Mouse (Mus musculus) heart, adult 2 months (tissue): ENCODE results near the gene Zbtb8os. TPM values are rescaled to one million over a fixed set of nuclear protein-coding genes. Genes with fewer than 3 reads are reported as not detected.

Experiments used
- DNase-seq, 2 experiments: peaks; one replicate each; pipeline ENCODE4 v3.0.0; 2021
- H3K27ac ChIP-seq: fragments of 200-600 bp; 2 replicates; pipeline ENCODE4 v1.8.1; 2022
- H3K27me3 ChIP-seq: fragments of 200-500 bp; 2 replicates; pipeline ENCODE4 v1.6.1; 2012; ENCODE audit warnings: mild to moderate bottlenecking, low read length, inconsistent platforms, mixed read lengths; ENCODE audit not compliant: control insufficient read depth, insufficient read depth
- H3K36me3 ChIP-seq: fragments of 200-500 bp; 2 replicates; pipeline ENCODE4 v1.6.1; 2012; ENCODE audit warnings: low read length, inconsistent platforms; ENCODE audit not compliant: control insufficient read depth, insufficient read depth
- H3K4me1 ChIP-seq: fragments of 200-500 bp; 2 replicates; pipeline ENCODE4 v1.6.1; 2011; ENCODE audit warnings: low read length; ENCODE audit not compliant: control insufficient read depth, insufficient read depth
- H3K4me3 ChIP-seq: fragments of 200-600 bp; 2 replicates; pipeline ENCODE4 v1.8.1; 2022
- H3K79me2 ChIP-seq: fragments of 200-500 bp; replicated peaks from 2 replicates; pipeline ENCODE4 v1.6.1; 2012; ENCODE audit warnings: mild to moderate bottlenecking, inconsistent platforms, low read length, moderate library complexity, mixed read lengths; ENCODE audit not compliant: control insufficient read depth, insufficient read depth
- H3K9ac ChIP-seq: fragments of 200-500 bp; 2 replicates; pipeline ENCODE4 v1.6.1; 2012; ENCODE audit warnings: low read depth, mild to moderate bottlenecking, control low read depth, inconsistent platforms, low read length, mixed read lengths
- CTCF ChIP-seq: fragments of 200-600 bp; IDR thresholded peaks from 2 replicates; pipeline ENCODE4 v1.8.1; 2022; ENCODE audit warnings: antibody characterized with exemption, mild to moderate bottlenecking, moderate library complexity
- EP300 ChIP-seq: fragments of 200-500 bp; IDR thresholded peaks from 2 replicates; pipeline ENCODE4 v1.6.1; 2011; ENCODE audit warnings: low read depth, low read length, control low read depth; ENCODE audit not compliant: insufficient read depth
- POLR2A ChIP-seq: fragments of 200-500 bp; IDR thresholded peaks from 2 replicates; pipeline ENCODE4 v1.6.1; 2011; ENCODE audit warnings: mild to moderate bottlenecking, low read depth, low read length, control low read depth; ENCODE audit not compliant: insufficient read depth
- WGBS: fragments of 180-500 bp; shearing (Covaris S2); methylation state at CpG from one replicate; pipeline ENCODE4 v1.1.7; 2018; 5-methylcytosine and 5-hydroxymethylcytosine counted together
- intact Hi-C: fragments of 180-260 bp; cut with DNase I; formaldehyde crosslinking; loops from one replicate; pipeline ENCODE4 v1.15.1; 2025
- polyA plus RNA-seq: library from polyadenylated mRNA; depleted of rRNA; stranded (reverse); fragments of >200 nt; gene quantifications from 2 replicates; pipeline ENCODE4 v1.2.3, GENCODE M21; 2012
- total RNA-seq, 2 experiments: library from RNA; stranded (reverse); gene quantifications; 2 replicates each; pipeline ENCODE4 v1.2.3; 2021

Gene Zbtb8os
- total and polyA plus RNA-seq, 3 experiments: 9.1 to 27.2 (median 19.5) TPM

DNA sequence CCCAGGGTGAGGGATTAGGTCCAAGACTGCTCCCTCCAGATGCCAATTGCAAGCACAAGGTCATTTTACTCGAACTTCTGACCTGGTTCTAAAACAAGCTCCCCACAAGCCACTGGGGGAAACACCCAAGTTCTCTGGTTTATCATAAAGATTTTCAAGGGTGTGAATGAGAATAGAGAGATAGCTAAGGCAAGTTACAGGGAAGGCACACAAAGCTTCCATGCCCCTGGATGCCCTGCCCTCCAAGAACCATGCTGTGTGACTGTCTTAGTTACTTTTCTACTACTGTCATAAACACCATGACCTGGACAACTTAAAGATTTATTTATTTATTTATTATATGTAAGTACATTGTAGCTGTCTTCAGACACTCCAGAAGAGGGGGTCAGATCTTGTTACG is 51.5 kb downstream of the Zbtb8os start:
- no peaks in the 10 kb centered on the region for H3K27me3 ChIP-seq
- H3K27ac ChIP-seq: no peak overlapping the region
- no peak for DNase-seq
- 69% methylated on average over 2 of the region's 2 CpGs for WGBS
- H3K9ac ChIP-seq: no peak overlapping the region
- H3K4me3 ChIP-seq: no peak overlapping the region
- intact Hi-C loops: no loop called here
- no peaks in the 10 kb centered on the region for H3K36me3 ChIP-seq
- TF ChIP-seq CTCF: no peak
- no peak for TF ChIP-seq EP300
- no peak for TF ChIP-seq POLR2A
- H3K79me2 ChIP-seq: no peaks in the 10 kb centered on the region
- peaks cover 3% of the 10 kb centered on the region; the same call in 1 of the 2 replicates for H3K4me1 ChIP-seq

DNA sequence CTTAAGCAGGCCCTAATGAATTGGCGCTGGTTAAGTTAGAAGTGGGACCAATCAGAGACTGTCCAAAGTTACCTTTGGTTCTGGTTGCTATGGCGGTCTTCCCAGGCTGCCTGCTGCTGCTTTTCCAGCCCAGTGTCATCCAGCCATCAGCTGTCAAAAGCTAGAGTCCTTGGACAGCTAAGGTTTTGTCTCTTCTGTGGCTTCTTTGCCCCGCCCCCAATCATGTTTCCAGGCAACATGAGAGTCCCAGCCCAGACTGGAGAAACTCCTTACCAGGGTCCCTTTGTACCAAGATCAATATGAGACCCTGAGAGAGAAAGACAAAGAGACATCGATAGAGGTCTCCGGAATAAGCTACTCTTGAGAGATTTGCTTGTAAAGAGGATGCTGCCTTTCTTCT is 52.9 kb downstream of the Zbtb8os start:
- no peaks in the 10 kb centered on the region for H3K79me2 ChIP-seq
- no peak overlapping the region for H3K9ac ChIP-seq
- whole genome bisulfite sequencing: 94% methylated on average over 5 of the region's 5 CpGs
- DNase-seq: no peak
- no peaks in the 10 kb centered on the region for H3K27me3 ChIP-seq
- H3K27ac ChIP-seq: no peak overlapping the region
- peaks cover 3% of the 10 kb centered on the region; the same call in 1 of the 2 replicates for H3K4me1 ChIP-seq
- intact Hi-C loops: no loop called here
- H3K4me3 ChIP-seq: no peak overlapping the region
- H3K36me3 ChIP-seq: no peaks in the 10 kb centered on the region
- TF ChIP-seq EP300 (no peak), POLR2A (no peak), CTCF (no peak)

DNA sequence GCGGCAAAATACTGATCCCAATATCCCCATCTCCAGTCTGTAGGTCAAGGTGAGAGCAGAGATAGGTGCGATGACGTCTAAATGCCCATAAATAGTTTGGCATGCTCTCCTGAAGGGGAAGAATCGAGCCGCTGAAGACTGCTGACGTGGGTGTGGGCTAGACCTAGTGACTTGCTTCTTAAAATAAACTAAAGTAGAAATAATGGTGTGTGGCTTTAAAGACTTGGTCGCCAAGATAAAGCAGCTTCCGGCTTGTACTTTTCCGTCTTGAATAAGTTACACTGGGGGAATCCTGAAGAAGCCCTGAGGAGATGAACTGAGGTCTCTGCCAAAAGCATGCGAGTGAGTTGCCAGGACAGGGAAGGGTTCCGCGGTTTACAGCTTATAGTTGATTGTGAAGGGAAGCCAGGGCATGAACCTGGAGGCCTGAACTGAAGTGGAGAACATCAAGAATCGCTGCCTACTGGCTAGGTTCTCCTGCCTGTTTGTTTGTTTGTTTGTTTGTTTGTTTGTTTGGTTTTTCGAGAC is 54.8 kb downstream of the Zbtb8os start:
- no peak for DNase-seq
- Histone ChIP-seq H3K4me1 (0 out of 2 replicates have a peak, but pooled peaks cover 2% of the 10 kb centered on the region), H3K4me3 (no peak overlapping the region), H3K36me3 (no peaks in the 10 kb centered on the region), H3K79me2 (no peaks in the 10 kb centered on the region), H3K27me3 (no peaks in the 10 kb centered on the region), H3K27ac (no peak overlapping the region), H3K9ac (no peak overlapping the region)
- intact Hi-C loops: no loop called here
- no peak for TF ChIP-seq EP300
- TF ChIP-seq POLR2A: no peak
- TF ChIP-seq CTCF: no peak
- 55% methylated on average over 14 of the region's 14 CpGs for WGBS

DNA sequence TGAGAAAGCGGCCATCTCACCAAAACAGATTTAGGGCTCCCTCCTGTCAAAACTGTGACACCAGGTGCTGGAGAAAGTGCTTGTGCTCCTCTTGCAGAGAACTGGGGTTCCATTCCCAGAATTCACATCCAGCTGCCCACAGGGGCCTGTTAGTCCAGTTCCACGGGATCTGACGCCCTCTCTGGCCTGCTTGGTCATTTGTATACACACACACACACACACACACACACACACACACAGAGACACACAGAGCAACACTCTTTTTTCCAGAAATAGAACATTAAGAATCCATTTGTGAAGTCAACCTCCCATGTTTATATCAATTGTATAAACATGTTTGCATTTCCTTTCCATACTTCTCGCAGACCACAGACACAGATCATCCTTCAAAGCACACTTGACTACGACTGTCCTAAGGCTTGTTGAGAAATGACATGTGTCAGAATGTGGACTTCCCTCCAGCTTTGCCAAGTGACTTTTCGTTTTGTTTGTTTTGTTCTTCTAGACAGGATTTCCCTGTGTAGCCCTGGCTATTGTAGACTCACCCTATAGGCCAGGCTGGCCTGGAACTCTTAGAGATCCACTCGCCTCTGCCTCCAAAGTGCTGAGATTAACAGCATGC is 55.6 kb downstream of the Zbtb8os start:
- Histone ChIP-seq H3K4me1 (no peaks in the 10 kb centered on the region), H3K4me3 (no peak overlapping the region), H3K79me2 (no peaks in the 10 kb centered on the region), H3K27me3 (no peaks in the 10 kb centered on the region), H3K9ac (no peak overlapping the region), H3K27ac (no peak overlapping the region), H3K36me3 (no peaks in the 10 kb centered on the region)
- 82% methylated on average over 7 of the region's 7 CpGs for WGBS
- TF ChIP-seq POLR2A: no peak
- TF ChIP-seq EP300: no peak
- TF ChIP-seq CTCF: no peak
- intact Hi-C loops: no loop called here
- DNase-seq: no peak

DNA sequence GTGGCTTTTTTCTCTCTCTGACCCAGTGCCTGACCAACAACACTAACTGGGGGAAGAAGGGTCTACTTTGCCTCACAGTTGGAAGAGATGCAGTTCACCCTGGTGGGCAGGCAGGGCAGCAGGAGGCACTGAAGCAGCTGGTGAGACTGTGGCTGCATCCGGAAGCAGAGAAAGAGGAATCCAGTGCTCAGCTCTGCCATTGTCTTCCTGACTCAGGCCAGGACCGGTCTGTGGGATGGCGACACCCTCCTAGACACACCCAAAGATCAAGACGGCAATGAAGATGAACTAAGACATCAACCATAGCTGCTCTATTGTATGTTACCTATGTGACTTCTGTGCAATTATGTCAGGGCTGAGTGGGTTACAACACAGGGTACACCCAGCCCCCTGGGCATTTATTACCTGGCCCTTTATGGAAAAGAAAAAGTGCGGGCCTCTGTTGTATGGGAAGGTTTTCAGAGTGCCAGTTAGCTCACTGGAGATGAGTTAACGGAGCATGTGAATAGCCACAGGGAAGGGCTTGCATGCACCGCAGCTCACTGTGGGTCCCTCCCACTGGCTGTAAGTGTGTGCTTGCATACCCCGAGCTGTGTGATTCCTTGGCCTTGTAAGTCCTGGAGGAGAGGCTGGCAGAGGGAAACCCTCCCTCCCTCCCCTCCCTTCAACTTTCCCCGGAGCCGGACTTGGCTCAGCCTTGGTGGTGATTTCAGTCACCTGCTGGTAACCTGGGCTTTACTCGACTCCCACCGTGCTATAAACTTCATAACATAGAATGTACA is 58.8 kb downstream of the Zbtb8os start:
- Histone ChIP-seq H3K36me3 (no peaks in the 10 kb centered on the region), H3K27ac (no peak overlapping the region), H3K9ac (no peak overlapping the region), H3K27me3 (no peaks in the 10 kb centered on the region), H3K4me1 (no peaks in the 10 kb centered on the region), H3K4me3 (no peak overlapping the region), H3K79me2 (no peaks in the 10 kb centered on the region)
- 48% methylated on average over 12 of the region's 12 CpGs for WGBS
- DNase-seq: no peak
- TF ChIP-seq CTCF (no peak), POLR2A (no peak), EP300 (no peak)
- intact Hi-C loops: no loop called here

DNA sequence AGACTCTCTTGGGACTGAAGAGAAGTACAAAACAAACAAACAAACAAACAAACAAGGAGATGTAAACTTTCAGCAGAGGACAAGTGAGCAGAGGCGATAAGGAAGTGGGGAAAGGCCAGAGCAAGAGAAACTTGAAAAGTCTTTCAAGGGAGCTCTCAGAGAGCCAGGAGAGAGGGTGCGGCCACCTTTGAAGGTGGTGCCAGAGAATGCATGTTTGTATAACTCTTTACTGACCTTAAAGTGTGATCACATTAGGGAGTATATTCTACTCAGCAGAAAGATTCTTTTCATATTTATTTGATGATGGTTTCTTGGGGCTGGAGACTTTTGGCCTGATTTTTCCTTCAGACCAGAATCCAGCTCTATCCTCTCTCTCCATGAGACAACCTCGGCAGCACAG is 61.5 kb downstream of the Zbtb8os start:
- 85% methylated on average over 3 of the region's 3 CpGs for WGBS
- no peak overlapping the region for H3K27ac ChIP-seq

More for the DNA sequence above, 61.5 kb downstream of the Zbtb8os start:
- Histone ChIP-seq H3K4me3 (no peak overlapping the region), H3K9ac (no peak overlapping the region), H3K4me1 (no peaks in the 10 kb centered on the region), H3K36me3 (no peaks in the 10 kb centered on the region), H3K79me2 (no peaks in the 10 kb centered on the region), H3K27me3 (no peaks in the 10 kb centered on the region)
- DNase-seq: no peak
- intact Hi-C loops: no loop called here
- TF ChIP-seq EP300 (no peak), CTCF (no peak)
